Mouse (Mus musculus) neural tube, embryonic 11.5 days (tissue): Measurements from ENCODE around the gene Dnase1l2. TPM values are rescaled to one million over a fixed set of nuclear protein-coding genes. Genes with fewer than 3 reads are reported as not detected.
"Not testable (repeated sequence)": the region's sequence is repeated elsewhere in the genome, so short reads cannot be mapped to it uniquely, and the experiment has no call there.

Source experiments
- ATAC-seq: fragments of 200-750 bp; cut with Nextera tagmentation; 2 replicates; pipeline ENCODE4 v1.8.0; 2017; ENCODE audit warnings: moderate number of reproducible peaks, mild to moderate bottlenecking, moderate TSS enrichment, moderate library complexity; ENCODE audit not compliant: insufficient read depth, low FRiP score, low TSS enrichment
- DNase-seq: peaks from one replicate; pipeline ENCODE4 v3.0.0-alpha.2; 2015; ENCODE audit warnings: low spot score
- H3K27ac ChIP-seq: fragments of 300-500 bp; sonication (generic); 2 replicates; pipeline ENCODE4 v1.5.1; 2014; ENCODE audit warnings: low read depth, mild to moderate bottlenecking, low read length
- H3K27me3 ChIP-seq: fragments of 300-500 bp; sonication (generic); 2 replicates; pipeline ENCODE4 v1.6.1; 2014; ENCODE audit warnings: mild to moderate bottlenecking, low read length, mixed read lengths; ENCODE audit not compliant: control insufficient read depth, insufficient read depth
- H3K36me3 ChIP-seq: fragments of 300-500 bp; sonication (generic); 2 replicates; pipeline ENCODE4 v1.6.1; 2014; ENCODE audit warnings: mild to moderate bottlenecking, low read length, moderate library complexity, mixed read lengths; ENCODE audit not compliant: control insufficient read depth, insufficient read depth
- H3K4me1 ChIP-seq: fragments of 300-500 bp; sonication (generic); 2 replicates; pipeline ENCODE4 v1.6.1; 2014; ENCODE audit warnings: low read length, mixed read lengths; ENCODE audit not compliant: control insufficient read depth, insufficient read depth
- H3K4me2 ChIP-seq: fragments of 300-500 bp; sonication (generic); 2 replicates; pipeline ENCODE4 v1.6.1; 2014; ENCODE audit warnings: low read depth, mild to moderate bottlenecking, moderate library complexity
- H3K4me3 ChIP-seq: fragments of 300-500 bp; sonication (generic); 2 replicates; pipeline ENCODE4 v1.5.1; 2014; ENCODE audit warnings: low read depth, low read length
- H3K9ac ChIP-seq: fragments of 300-500 bp; sonication (generic); 2 replicates; pipeline ENCODE4 v1.6.1; 2014; ENCODE audit warnings: mild to moderate bottlenecking, low read length
- H3K9me3 ChIP-seq: fragments of 300-500 bp; sonication (generic); 2 replicates; pipeline ENCODE4 v1.6.1; 2016; ENCODE audit warnings: low read length; ENCODE audit not compliant: control insufficient read depth
- WGBS: fragments of 180-500 bp; shearing (Covaris S2); extraction: QIAGEN DNeasy Blood & Tissue Kit; methylation state at CpG from one replicate; pipeline ENCODE4 v1.1.7; 2014; 5-methylcytosine and 5-hydroxymethylcytosine counted together
- polyA plus RNA-seq: library from polyadenylated mRNA; unstranded; fragments of >200 nt; fragmentation: Nextera tagmentation; extraction: Ambion mirVana; gene quantifications from 2 replicates; pipeline ENCODE4 v1.2.1, GENCODE M21; 2014

Dnase1l2 gene
- polyA plus RNA-seq, 1 experiment from 2014 or later, result 2.1 TPM

DNA sequence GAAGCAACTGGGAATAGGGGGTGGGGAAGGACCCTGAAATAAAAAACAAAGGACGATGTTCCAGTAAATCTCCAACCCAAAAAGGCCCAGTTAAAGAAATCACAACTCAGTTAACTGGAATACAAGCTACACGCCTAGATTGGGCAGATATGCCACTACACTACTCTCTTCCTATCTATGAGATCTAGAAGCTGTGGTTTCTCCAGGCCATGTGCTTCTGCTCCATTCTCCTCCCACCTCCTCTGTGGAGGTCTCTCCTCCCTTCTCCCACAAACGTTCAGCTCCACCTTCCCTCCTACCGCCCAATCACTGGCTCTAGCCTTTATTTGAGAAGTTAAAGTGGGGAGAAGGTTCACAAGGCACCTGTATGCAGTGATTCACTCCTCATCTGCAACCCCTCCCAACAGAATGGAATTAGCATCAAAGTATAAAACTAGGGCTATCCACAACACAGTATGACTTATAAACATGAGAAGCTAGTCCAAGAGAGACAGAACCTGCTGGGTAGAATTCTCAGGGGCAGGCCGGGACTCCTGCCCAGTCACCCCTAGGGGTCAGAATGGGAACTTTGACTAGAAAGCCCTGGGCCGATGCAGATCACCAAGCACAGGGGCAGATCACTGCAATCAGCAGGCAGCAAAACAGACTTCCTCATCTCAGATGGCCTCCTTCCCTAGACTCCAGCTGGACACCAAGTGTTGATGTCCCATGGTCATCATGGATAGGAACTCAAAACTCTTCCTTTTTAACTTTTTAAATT, 20.6 kb upstream of the Dnase1l2 start:
- ATAC-seq (no peak), DNase-seq (no peak)
- no peak overlapping the region for H3K4me3 ChIP-seq
- H3K36me3 ChIP-seq, result no peaks in the 10 kb centered on the region
- no peak overlapping the region for H3K27ac ChIP-seq
- H3K4me1 ChIP-seq, result no peaks in the 10 kb centered on the region
- WGBS, result 63% methylated on average over 6 of the region's 6 CpGs
- no peaks in the 10 kb centered on the region for H3K9me3 ChIP-seq
- H3K4me2 ChIP-seq, result no peak overlapping the region
- no peaks in the 10 kb centered on the region for H3K27me3 ChIP-seq
- no peak overlapping the region for H3K9ac ChIP-seq

DNA sequence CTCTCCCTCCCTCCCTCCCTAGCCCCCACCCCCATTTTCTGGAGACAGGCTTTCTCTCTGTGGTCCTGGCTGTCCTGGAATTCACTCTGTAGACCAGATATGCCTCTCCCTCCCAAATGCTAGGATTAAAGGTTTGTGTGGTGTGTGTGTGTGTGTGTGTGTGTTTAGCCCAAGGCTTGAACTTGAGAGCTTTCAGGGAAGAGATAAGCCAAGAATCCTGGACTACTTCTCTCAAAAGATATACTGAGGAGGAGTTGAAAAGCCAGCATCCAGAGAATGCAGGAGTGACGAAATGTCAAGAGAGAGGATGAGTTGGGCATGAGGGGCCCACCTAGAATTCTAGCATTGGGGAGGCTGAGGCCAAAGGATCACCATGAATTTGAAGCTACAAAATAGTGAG, 20.0 kb upstream of the Dnase1l2 start:
- WGBS, result 95% methylated on average over 1 of the region's 1 CpGs
- DNase-seq, result no peak
- H3K27ac ChIP-seq, result no peak overlapping the region

DNA sequence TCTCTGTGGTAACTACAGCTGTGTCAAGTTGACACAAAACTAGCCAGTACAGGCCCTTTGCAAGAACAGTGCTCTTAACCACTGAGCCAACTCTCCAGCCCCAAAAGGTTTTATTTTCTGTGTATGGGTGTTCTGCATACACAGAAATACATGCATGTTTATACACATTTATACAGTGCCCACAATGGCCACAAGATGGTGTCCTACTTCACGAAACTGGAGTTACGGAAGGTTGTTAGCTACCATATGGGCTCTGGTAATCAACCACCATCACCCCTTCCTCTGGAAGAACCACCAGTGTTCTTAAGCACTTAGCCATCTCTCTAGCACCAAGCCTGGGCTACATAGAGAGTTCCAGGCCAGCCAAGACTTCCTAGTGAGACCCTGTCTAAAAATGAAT, 18.7 kb upstream of the Dnase1l2 start:
- ATAC-seq (no peak), DNase-seq (no peak)
- Histone ChIP-seq H3K36me3 (no peaks in the 10 kb centered on the region), H3K4me3 (no peak overlapping the region), H3K4me2 (no peak overlapping the region), H3K9ac (no peak overlapping the region), H3K27me3 (no peaks in the 10 kb centered on the region), H3K4me1 (no peaks in the 10 kb centered on the region), H3K27ac (no peak overlapping the region), H3K9me3 (no peaks in the 10 kb centered on the region)
- 67% methylated on average over 2 of the region's 2 CpGs for WGBS

More for the DNA sequence above, 20.0 kb upstream of the Dnase1l2 start:
- H3K4me3 ChIP-seq, result no peak overlapping the region
- no peaks in the 10 kb centered on the region for H3K36me3 ChIP-seq
- H3K9me3 ChIP-seq, result no peaks in the 10 kb centered on the region
- H3K9ac ChIP-seq, result no peak overlapping the region
- H3K4me1 ChIP-seq, result no peaks in the 10 kb centered on the region
- no peak for ATAC-seq
- no peak overlapping the region for H3K4me2 ChIP-seq
- no peaks in the 10 kb centered on the region for H3K27me3 ChIP-seq

DNA sequence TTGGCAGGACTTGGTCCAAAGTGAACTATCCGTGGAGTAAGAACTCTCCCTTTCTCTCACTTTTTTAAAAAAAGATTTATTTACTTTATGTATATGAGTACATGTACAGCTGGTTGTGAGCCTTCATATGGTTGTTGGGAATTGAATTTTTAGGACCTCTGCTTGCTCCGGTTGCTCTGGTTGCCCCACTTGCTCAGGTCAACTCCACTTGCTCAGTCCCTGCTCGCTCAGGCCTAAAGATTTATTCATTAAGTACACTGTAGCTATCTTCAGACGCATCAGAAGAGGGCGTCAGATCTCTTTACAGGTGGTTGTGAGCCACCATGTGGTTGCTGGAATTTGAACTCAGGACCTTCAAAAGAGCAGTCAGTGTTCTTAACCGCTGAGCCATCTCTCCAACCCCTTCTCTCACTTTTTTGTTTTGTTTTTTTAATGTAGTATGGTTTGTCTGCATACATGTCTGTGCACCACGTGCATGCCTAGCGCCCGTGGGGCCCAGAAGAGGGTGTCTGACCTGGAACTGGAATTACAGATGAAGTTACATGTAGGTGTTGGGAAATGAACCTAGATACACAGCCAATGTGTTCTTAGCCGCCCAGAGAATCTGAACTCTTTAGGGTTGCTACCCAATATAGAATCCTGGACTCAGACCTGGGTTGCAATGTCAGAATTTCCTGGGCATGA, 12.8 kb upstream of the Dnase1l2 start:
- H3K27ac ChIP-seq, result not testable (repeated sequence)
- peak overlapping the region; percentile 87; the same call in 1 of the 2 replicates for H3K4me3 ChIP-seq

DNA sequence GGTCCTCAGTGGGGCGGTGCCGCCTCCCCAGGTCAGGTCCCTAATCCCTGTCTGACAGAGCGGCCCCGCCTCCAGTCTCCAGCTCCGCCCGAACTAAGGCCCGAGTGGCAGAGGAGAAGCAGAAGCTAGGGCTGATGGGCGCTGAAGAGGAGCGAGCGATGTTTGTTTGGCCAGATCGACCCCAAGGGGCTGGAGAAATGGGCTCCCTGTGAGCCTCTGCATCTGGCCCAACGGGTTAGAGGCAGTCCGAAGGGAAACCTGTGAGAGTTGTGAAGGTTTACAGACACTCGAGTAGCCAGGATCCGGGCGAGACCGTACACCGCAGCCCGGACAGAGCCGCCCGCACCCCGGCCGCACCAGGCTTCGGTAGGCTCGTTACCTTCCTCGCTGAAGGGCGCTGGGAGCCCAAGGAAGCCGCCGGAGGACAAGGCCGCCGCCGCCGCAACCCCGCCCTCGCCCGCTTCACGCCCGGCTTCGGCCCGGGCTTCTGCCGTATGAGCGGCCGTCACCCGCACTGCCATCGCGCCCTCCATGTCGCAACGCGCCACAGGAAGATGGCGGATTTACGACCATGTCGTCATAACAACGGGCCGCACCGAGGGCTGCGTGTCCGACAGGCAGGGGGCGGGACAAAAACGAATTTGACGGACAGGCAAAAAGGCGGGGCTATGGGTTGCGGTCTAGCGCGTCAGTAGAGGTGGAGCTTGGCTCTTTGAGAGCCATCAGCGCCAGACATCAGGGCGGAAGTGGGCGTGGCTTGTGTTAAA, 12.0 kb upstream of the Dnase1l2 start:
- Histone ChIP-seq H3K4me1 (peaks cover 7% of the 10 kb centered on the region; the same call in 1 of the 2 replicates), H3K36me3 (peaks cover 3% of the 10 kb centered on the region), H3K9me3 (no peaks in the 10 kb centered on the region), H3K4me2 (peak overlapping the region; percentile 83), H3K27me3 (no peaks in the 10 kb centered on the region), H3K27ac (peak overlapping the region; percentile 91), H3K4me3 (peak overlapping the region; percentile 87), H3K9ac (peak overlapping the region; percentile 93)
- WGBS, result under 1% methylated on average over 67 of the region's 67 CpGs
- DNase-seq (peak; percentile 98), ATAC-seq (peak; percentile 96)

More for the DNA sequence above, 12.8 kb upstream of the Dnase1l2 start:
- H3K36me3 ChIP-seq, H3K9me3 ChIP-seq, H3K9ac ChIP-seq, H3K27me3 ChIP-seq, H3K4me2 ChIP-seq, DNase-seq, H3K4me1 ChIP-seq, ATAC-seq: not testable (repeated sequence)
- 54% methylated on average over 10 of the region's 10 CpGs for WGBS

DNA sequence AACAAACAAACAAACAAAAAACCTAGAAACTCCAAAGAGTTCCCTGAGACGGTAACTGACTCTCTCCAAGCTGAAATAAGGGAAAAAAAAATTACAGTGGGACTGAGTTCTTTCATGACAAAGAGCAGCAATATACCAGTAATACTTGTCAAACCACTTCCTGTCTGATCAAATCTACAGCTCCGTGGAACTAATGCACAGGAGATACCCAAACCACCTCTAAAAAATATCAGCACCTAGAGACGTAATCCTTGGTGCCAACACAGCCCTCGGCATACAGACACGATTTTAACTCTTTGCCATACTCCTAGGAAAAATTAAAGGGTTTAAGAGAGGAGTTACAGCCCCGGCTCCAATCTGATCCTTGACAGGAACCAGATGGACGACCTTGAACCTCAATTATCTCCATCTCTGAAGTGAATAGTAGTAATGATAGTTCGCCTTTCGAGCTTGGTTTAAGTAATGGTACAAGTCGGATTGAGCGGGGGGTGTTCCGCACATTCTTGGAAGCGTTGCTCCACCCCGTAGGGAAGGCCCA, 11.4 kb upstream of the Dnase1l2 start:
- peaks cover 7% of the 10 kb centered on the region; the same call in 1 of the 2 replicates for H3K4me1 ChIP-seq
- peak overlapping the region; percentile 87 for H3K4me3 ChIP-seq
- peak overlapping the region; percentile 91 for H3K27ac ChIP-seq
- peak overlapping the region; percentile 93 for H3K9ac ChIP-seq
- peak overlapping the region; percentile 83 for H3K4me2 ChIP-seq
- peaks cover 7% of the 10 kb centered on the region for H3K36me3 ChIP-seq
- DNase-seq (no peak), ATAC-seq (no peak)
- WGBS, result 14% methylated on average over 14 of the region's 14 CpGs
- H3K27me3 ChIP-seq, result no peaks in the 10 kb centered on the region
- H3K9me3 ChIP-seq, result no peaks in the 10 kb centered on the region

DNA sequence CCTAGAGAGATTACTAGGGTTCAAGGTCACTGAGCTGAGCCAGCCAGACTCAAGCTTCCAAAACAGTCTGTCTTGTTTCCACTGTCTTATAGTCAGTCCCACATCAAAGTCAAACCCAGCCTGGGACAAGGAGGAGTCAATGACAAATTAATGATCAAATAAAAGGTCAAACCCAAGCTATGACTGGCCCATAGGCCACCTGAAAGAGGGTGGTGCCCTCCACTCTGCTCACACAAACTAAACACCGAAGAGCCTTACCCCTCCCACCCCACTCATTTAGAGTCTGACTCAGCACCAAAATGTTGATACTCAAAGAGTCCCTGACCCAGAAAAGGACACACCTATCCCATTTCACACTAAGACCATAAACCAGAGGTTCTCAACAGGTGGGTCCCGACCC, 10.5 kb upstream of the Dnase1l2 start:
- no peaks in the 10 kb centered on the region for H3K9me3 ChIP-seq
- DNase-seq, result no peak
- H3K4me3 ChIP-seq, result no peak overlapping the region
- H3K9ac ChIP-seq, result no peak overlapping the region
- no peaks in the 10 kb centered on the region for H3K27me3 ChIP-seq
- H3K27ac ChIP-seq, result no peak overlapping the region
- peaks cover 7% of the 10 kb centered on the region; the same call in 1 of the 2 replicates for H3K4me1 ChIP-seq
- ATAC-seq, result no peak
- 90% methylated on average over 2 of the region's 2 CpGs for WGBS
- peaks cover 10% of the 10 kb centered on the region for H3K36me3 ChIP-seq
- no peak overlapping the region for H3K4me2 ChIP-seq

DNA sequence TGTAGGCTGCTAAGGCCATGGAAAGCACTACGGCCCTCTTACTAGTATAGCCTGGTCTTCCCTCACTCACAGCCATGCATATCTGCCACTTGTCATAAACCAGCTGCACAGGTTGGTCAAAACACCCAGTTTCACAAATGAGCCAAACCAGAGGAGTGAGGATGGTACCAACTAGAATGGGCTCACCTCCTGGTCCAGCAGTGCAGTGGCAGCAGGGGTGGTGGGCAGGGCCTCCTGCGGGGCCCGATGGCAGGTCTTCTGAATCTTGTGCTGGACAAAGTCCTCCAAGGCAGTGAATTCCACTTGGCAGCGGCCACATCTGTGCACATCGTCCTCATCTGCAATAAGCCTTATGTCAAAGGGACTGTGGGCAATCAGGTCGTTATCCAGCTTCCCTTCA, 8.3 kb upstream of the Dnase1l2 start:
- Histone ChIP-seq H3K9me3 (no peaks in the 10 kb centered on the region), H3K4me2 (no peak overlapping the region), H3K4me1 (peaks cover 7% of the 10 kb centered on the region; the same call in 1 of the 2 replicates), H3K4me3 (no peak overlapping the region), H3K36me3 (peaks cover 20% of the 10 kb centered on the region), H3K27ac (no peak overlapping the region), H3K27me3 (no peaks in the 10 kb centered on the region), H3K9ac (no peak overlapping the region)
- WGBS, result 86% methylated on average over 6 of the region's 6 CpGs
- ATAC-seq (no peak), DNase-seq (no peak)
